Mouse (Mus musculus): ENCODE data around the gene A3galt2. TPM values are rescaled to one million over a fixed set of nuclear protein-coding genes. Genes with fewer than 3 reads are reported as not detected.

A3galt2 gene
- polyA plus RNA-seq, 1 experiment, result 0.16 TPM

DNA sequence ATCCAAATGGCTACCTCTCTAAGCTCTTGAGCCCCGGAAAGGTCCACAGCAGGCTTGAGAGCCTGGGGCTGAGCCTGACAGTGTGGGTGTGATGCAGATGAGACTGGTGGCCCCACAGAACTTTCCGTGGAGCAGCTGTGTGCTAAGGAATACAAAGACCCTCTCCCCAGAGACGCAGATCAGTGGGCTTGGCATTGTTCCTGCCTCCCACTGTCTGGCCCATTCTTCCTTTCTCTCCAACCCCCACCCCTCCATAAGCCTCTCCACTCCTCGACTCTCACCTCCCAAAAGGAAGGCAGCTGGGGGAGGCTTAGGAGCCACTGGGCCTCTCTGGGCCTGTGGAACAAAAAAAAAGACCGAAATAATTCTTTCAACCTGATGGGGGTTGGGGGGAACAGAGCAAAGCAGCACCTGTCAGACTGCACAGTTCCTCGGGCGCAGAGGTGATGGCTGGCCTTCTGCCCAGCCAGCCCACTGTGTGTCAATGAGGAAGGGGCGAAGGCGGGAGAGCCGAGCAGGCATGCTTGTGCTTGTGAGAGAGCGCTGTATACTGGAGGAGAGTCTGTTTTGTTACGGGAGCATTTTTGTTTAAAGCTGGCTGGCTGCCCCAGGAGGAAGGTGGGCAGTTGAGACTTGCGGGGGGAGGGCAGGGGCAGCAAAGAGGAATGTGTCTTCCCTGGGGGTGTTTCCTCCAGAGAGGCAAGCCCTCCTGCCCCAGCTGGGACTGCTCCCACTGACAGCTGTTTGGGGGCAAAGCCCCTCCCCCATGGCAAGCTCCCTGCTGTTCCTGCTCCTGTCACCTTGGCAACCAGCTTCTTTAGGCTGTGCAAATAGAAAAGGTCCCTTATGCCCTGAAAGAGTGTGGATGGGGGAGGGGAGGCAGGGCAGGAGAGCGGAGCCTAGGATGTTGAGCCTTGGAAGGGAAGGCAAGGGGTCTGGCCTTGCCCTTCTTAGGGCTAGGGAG, 39.6 kb upstream of the A3galt2 start:
- peaks cover 13% of the 10 kb centered on the region for H3K4me1 ChIP-seq (ENCODE audit: control insufficient read depth, insufficient read depth, low read length)
- H3K4me3 ChIP-seq (ENCODE audit: insufficient read depth, low read length), result no peak overlapping the region
- H3K27ac ChIP-seq (ENCODE audit: insufficient read depth, low read depth, low read length), result no peak overlapping the region
- no peak for TF ChIP-seq CTCF (IDR thresholded peaks at IDR 0.05; ENCODE audit: low read depth, low read length)
- TF ChIP-seq POLR2A (IDR thresholded peaks at IDR 0.05; ENCODE audit: borderline replicate concordance, low read depth, low read length), result no peak

DNA sequence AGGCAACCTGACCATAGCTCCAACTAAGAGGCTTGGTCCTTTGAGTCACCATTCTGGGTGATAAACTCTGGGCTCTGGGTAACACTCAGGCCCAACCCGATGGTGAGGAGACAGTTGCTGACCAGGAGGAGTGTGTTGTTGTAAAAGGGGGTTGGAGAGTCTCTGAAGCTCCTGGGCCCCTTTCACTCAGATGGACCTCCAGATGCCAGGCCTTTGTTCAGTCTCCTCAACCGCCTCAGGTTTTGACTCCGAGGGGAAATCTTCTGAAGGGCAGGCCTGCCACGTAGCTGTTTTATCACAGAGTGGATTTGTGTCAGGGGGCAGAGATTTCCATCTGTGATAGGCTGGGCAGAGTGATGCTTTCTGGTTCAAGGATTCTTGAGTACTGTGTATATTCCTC, 38.9 kb upstream of the A3galt2 start:
- peaks cover 15% of the 10 kb centered on the region for H3K4me1 ChIP-seq (ENCODE audit: control insufficient read depth, insufficient read depth, low read length)
- TF ChIP-seq POLR2A (IDR thresholded peaks at IDR 0.05; ENCODE audit: borderline replicate concordance, low read depth, low read length), result no peak
- no peak for TF ChIP-seq CTCF (IDR thresholded peaks at IDR 0.05; ENCODE audit: low read depth, low read length)
- H3K4me3 ChIP-seq (ENCODE audit: insufficient read depth, low read length), result no peak overlapping the region
- H3K27ac ChIP-seq (ENCODE audit: insufficient read depth, low read depth, low read length), result no peak overlapping the region

DNA sequence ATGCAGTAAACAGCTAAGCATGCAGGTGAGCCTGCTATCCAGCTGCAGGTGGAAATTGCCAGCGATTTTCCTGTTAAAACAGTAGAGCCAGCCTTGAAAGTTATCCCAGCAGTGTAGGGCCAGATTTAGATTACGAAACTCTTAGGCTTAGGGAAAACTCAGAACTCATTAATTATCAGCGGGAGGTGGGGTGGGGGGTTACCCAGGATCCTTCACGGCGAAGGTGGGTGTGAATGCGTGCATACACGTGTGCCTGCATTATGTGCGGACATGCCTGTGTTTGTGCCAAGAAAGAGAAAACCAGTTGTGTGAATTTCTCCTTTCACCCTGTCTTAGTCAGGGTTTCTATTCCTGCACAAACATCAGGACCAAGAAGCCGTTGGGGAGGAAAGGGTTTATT, 38.4 kb upstream of the A3galt2 start:
- H3K27ac ChIP-seq (ENCODE audit: insufficient read depth, low read depth, low read length), result no peak overlapping the region
- H3K4me1 ChIP-seq (ENCODE audit: control insufficient read depth, insufficient read depth, low read length), result peaks cover 15% of the 10 kb centered on the region
- TF ChIP-seq CTCF (IDR thresholded peaks at IDR 0.05; ENCODE audit: low read depth, low read length), result no peak
- no peak overlapping the region for H3K4me3 ChIP-seq (ENCODE audit: insufficient read depth, low read length)

DNA sequence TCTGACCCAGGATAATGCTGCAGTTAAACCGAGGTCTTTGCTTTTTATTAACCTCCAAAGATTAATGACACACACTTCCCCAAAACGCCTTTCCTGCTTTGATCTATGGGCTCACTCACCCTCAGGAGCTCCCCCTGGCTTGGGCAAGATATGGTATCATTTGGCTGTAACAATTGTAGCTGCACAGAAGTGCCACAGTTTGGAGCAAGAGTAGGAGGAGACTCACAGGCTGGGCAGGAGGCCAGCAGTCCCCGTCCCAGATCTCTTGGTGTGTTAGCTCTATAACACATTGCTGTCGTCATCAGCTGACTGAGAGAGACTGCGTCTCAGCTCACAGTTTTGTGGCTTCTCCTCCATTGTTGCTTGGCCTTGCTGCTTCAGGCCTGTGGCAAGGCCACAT, 35.1 kb upstream of the A3galt2 start:
- H3K4me1 ChIP-seq (ENCODE audit: control insufficient read depth, insufficient read depth, low read length), result peaks cover 28% of the 10 kb centered on the region
- TF ChIP-seq POLR2A (IDR thresholded peaks at IDR 0.05; ENCODE audit: borderline replicate concordance, low read depth, low read length) (no peak), CTCF (IDR thresholded peaks at IDR 0.05; ENCODE audit: low read depth, low read length) (no peak)
- peak overlapping the region; percentile 31; the same call in 1 of the 2 replicates for H3K27ac ChIP-seq (ENCODE audit: insufficient read depth, low read depth, low read length)
- no peak overlapping the region for H3K4me3 ChIP-seq (ENCODE audit: insufficient read depth, low read length)

GRCm38 (mm10) chr4:128721061-128721648, 34.0 kb upstream of the A3galt2 start:
- Histone ChIP-seq H3K4me3 (ENCODE audit: insufficient read depth, low read length) (no peak overlapping the region), H3K27ac (ENCODE audit: insufficient read depth, low read depth, low read length) (no peak overlapping the region), H3K4me1 (ENCODE audit: control insufficient read depth, insufficient read depth, low read length) (peaks cover 28% of the 10 kb centered on the region)
- TF ChIP-seq POLR2A (IDR thresholded peaks at IDR 0.05; ENCODE audit: borderline replicate concordance, low read depth, low read length) (no peak), CTCF (IDR thresholded peaks at IDR 0.05; ENCODE audit: low read depth, low read length) (no peak)

GRCm38 (mm10) chr4:128721761-128722160, 33.4 kb upstream of the A3galt2 start:
- Histone ChIP-seq H3K4me3 (ENCODE audit: insufficient read depth, low read length) (no peak overlapping the region), H3K27ac (ENCODE audit: insufficient read depth, low read depth, low read length) (no peak overlapping the region), H3K4me1 (ENCODE audit: control insufficient read depth, insufficient read depth, low read length) (peaks cover 32% of the 10 kb centered on the region)
- TF ChIP-seq POLR2A (IDR thresholded peaks at IDR 0.05; ENCODE audit: borderline replicate concordance, low read depth, low read length), result no peak
- TF ChIP-seq CTCF (IDR thresholded peaks at IDR 0.05; ENCODE audit: low read depth, low read length), result no peak

GRCm38 (mm10) chr4:128722932-128723331, 32.2 kb upstream of the A3galt2 start:
- Histone ChIP-seq H3K27ac (ENCODE audit: insufficient read depth, low read depth, low read length) (no peak overlapping the region), H3K4me1 (ENCODE audit: control insufficient read depth, insufficient read depth, low read length) (peaks cover 35% of the 10 kb centered on the region), H3K4me3 (ENCODE audit: insufficient read depth, low read length) (no peak overlapping the region)
- TF ChIP-seq POLR2A (IDR thresholded peaks at IDR 0.05; ENCODE audit: borderline replicate concordance, low read depth, low read length) (no peak), CTCF (IDR thresholded peaks at IDR 0.05; ENCODE audit: low read depth, low read length) (no peak)

GRCm38 (mm10) chr4:128723431-128723830, 31.7 kb upstream of the A3galt2 start:
- no peak for TF ChIP-seq CTCF (IDR thresholded peaks at IDR 0.05; ENCODE audit: low read depth, low read length)
- no peak for TF ChIP-seq POLR2A (IDR thresholded peaks at IDR 0.05; ENCODE audit: borderline replicate concordance, low read depth, low read length)
- Histone ChIP-seq H3K4me3 (ENCODE audit: insufficient read depth, low read length) (no peak overlapping the region), H3K4me1 (ENCODE audit: control insufficient read depth, insufficient read depth, low read length) (peaks cover 35% of the 10 kb centered on the region), H3K27ac (ENCODE audit: insufficient read depth, low read depth, low read length) (no peak overlapping the region)

DNA sequence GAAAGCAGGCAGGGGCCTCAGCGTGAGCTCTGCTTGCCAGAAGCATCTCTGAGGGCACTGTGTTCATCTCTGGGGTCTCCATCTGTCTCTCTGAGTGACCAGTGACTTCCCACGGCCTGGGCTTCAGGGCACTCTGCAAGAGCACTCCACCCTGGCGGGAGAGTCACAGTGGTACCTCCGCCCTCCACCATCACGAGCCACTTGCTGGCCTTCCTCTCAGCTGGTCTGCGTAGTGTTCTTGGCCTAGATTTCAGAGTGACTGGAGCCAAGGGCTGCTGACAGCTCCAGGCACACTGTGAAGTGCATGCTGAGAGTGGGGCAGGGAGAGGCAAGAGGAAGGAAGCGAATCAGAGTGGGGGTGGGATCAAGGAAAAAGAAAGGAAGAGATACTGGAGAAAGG, 31.1 kb upstream of the A3galt2 start:
- Histone ChIP-seq H3K4me1 (ENCODE audit: control insufficient read depth, insufficient read depth, low read length) (peaks cover 35% of the 10 kb centered on the region), H3K27ac (ENCODE audit: insufficient read depth, low read depth, low read length) (no peak overlapping the region), H3K4me3 (ENCODE audit: insufficient read depth, low read length) (no peak overlapping the region)
- TF ChIP-seq CTCF (IDR thresholded peaks at IDR 0.05; ENCODE audit: low read depth, low read length) (no peak), POLR2A (IDR thresholded peaks at IDR 0.05; ENCODE audit: borderline replicate concordance, low read depth, low read length) (no peak)
